Mouse (Mus musculus) stomach, embryonic 14.5 days (tissue): ENCODE results near the gene Pde4d. TPM values are rescaled to one million over a fixed set of nuclear protein-coding genes. Genes with fewer than 3 reads are reported as not detected.

Experiments used
- ATAC-seq: fragments of 200-750 bp; cut with Nextera tagmentation; 2 replicates; pipeline ENCODE4 v1.8.0; 2017; ENCODE audit warnings: low read depth, moderate TSS enrichment; ENCODE audit not compliant: insufficient number of reproducible peaks, insufficient read depth, low FRiP score
- H3K27ac ChIP-seq: fragments of 300-500 bp; sonication (generic); 2 replicates; pipeline ENCODE4 v1.5.1; 2014; ENCODE audit warnings: mild to moderate bottlenecking, low read length, moderate library complexity, mixed read lengths
- H3K27me3 ChIP-seq: fragments of 300-500 bp; sonication (generic); 2 replicates; pipeline ENCODE4 v1.6.1; 2014; ENCODE audit warnings: low read length, control low read depth, mixed read lengths; ENCODE audit not compliant: control insufficient read depth, insufficient read depth
- H3K36me3 ChIP-seq: fragments of 300-500 bp; sonication (generic); 2 replicates; pipeline ENCODE4 v1.6.1; 2014; ENCODE audit warnings: mild to moderate bottlenecking, control low read depth, low read length, moderate library complexity, mixed read lengths; ENCODE audit not compliant: control insufficient read depth, insufficient read depth
- H3K4me1 ChIP-seq: fragments of 300-500 bp; sonication (generic); 2 replicates; pipeline ENCODE4 v1.6.1; 2014; ENCODE audit warnings: low read length, control low read depth, mixed read lengths; ENCODE audit not compliant: control insufficient read depth, insufficient read depth
- H3K4me2 ChIP-seq: fragments of 300-500 bp; sonication (generic); replicated peaks from 2 replicates; pipeline ENCODE4 v1.6.1; 2014; ENCODE audit warnings: low read depth, low read length, control low read depth
- H3K4me3 ChIP-seq: fragments of 300-500 bp; sonication (generic); 2 replicates; pipeline ENCODE4 v1.5.1; 2014; ENCODE audit warnings: low read depth, low read length, control low read depth
- H3K9ac ChIP-seq: fragments of 300-500 bp; sonication (generic); replicated peaks from 2 replicates; pipeline ENCODE4 v1.6.1; 2014; ENCODE audit warnings: low read depth, mild to moderate bottlenecking, control low read depth, low read length, moderate library complexity, mixed read lengths
- H3K9me3 ChIP-seq: fragments of 300-500 bp; sonication (generic); 2 replicates; pipeline ENCODE4 v1.6.1; 2016; ENCODE audit warnings: low read depth, low read length, control low read depth; ENCODE audit not compliant: control insufficient read depth
- WGBS: fragments of 180-500 bp; shearing (Covaris S2); extraction: QIAGEN DNeasy Blood & Tissue Kit; methylation state at CpG from one replicate; pipeline ENCODE4 v1.1.7; 2014; 5-methylcytosine and 5-hydroxymethylcytosine counted together
- polyA plus RNA-seq: library from polyadenylated mRNA; unstranded; fragments of >200 nt; fragmentation: Nextera tagmentation; extraction: Ambion mirVana; gene quantifications from 2 replicates; pipeline ENCODE4 v1.2.1, GENCODE M21; 2014

The Pde4d gene
- polyA plus RNA-seq, 1 experiment from 2014 or later = 29.3 TPM

- H3K27ac ChIP-seq = no peak overlapping the region
- ATAC-seq = no peak
- H3K36me3 ChIP-seq = no peaks in the 10 kb centered on the region
- H3K27me3 ChIP-seq = no peaks in the 10 kb centered on the region
- no peak overlapping the region for H3K9ac ChIP-seq
- H3K9me3 ChIP-seq = no peaks in the 10 kb centered on the region
- H3K4me3 ChIP-seq = no peak overlapping the region
- H3K4me1 ChIP-seq = no peaks in the 10 kb centered on the region
- 76% methylated on average over 6 of the region's 6 CpGs for WGBS
- no peak overlapping the region for H3K4me2 ChIP-seq
Measured at GRCm38 (mm10) chr13:108856776-108857435, 407.2 kb downstream of the Pde4d start.

GRCm38 (mm10) chr13:108859336-108859735 is 409.6 kb downstream of the Pde4d start:
- H3K27ac ChIP-seq = no peak overlapping the region
- no peak overlapping the region for H3K9ac ChIP-seq
- WGBS = 79% methylated on average over 3 of the region's 3 CpGs
- no peaks in the 10 kb centered on the region for H3K9me3 ChIP-seq
- H3K36me3 ChIP-seq = no peaks in the 10 kb centered on the region
- ATAC-seq = no peak
- no peaks in the 10 kb centered on the region for H3K27me3 ChIP-seq
- H3K4me1 ChIP-seq = no peaks in the 10 kb centered on the region
- H3K4me3 ChIP-seq = no peak overlapping the region
- H3K4me2 ChIP-seq = no peak overlapping the region

DNA sequence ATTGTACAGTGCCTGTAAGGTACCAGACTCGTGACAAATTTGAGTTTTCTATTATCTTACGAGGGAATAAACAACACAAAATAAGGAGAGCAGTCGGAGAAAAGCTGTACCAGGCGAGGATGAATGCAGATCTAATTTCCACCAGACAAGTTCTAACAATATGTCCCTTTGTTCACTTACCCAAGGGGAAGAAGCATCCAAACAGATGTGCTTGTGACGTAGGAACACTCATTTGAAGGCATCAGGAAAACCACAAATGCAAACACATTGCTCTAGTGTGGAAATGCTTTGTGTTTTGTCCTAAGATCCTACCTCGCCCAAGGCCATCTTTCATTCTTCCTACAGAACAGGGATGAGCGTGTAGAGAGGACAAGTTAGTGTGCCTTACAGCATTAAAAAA is 411.0 kb downstream of the Pde4d start:
- no peaks in the 10 kb centered on the region for H3K9me3 ChIP-seq
- H3K36me3 ChIP-seq = no peaks in the 10 kb centered on the region
- ATAC-seq = no peak
- no peak overlapping the region for H3K27ac ChIP-seq
- no peak overlapping the region for H3K4me2 ChIP-seq
- no peaks in the 10 kb centered on the region for H3K27me3 ChIP-seq
- no peaks in the 10 kb centered on the region for H3K4me1 ChIP-seq
- no peak overlapping the region for H3K9ac ChIP-seq
- 79% methylated on average over 7 of the region's 7 CpGs for WGBS
- no peak overlapping the region for H3K4me3 ChIP-seq

GRCm38 (mm10) chr13:108861707-108862106 is 412.0 kb downstream of the Pde4d start:
- Histone ChIP-seq H3K27ac (no peak overlapping the region), H3K4me2 (no peak overlapping the region), H3K9me3 (no peaks in the 10 kb centered on the region), H3K4me1 (no peaks in the 10 kb centered on the region), H3K36me3 (no peaks in the 10 kb centered on the region), H3K27me3 (no peaks in the 10 kb centered on the region), H3K4me3 (no peak overlapping the region), H3K9ac (no peak overlapping the region)
- no peak for ATAC-seq
- 91% methylated on average over 7 of the region's 7 CpGs for WGBS

DNA sequence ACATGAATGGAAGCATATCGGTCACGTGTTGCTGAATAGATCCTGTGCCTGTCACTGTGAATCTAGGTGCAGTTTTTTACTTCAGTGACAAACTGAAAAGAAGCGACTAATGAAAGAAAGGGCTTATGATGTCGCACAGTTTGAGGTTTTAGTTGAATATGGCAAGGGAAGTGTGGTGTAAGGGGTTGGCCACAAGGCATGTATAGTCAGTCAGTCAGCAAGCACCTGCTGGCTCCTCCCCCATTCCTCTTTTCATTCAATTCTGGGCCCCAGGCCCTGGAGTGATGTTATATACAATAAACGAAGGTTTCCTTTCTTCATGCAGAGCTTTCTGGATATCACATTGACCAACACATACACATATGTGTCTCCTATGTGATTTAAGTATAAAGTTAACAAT is 412.4 kb downstream of the Pde4d start:
- no peaks in the 10 kb centered on the region for H3K4me1 ChIP-seq
- H3K9me3 ChIP-seq = no peaks in the 10 kb centered on the region
- no peaks in the 10 kb centered on the region for H3K36me3 ChIP-seq
- 80% methylated on average over 5 of the region's 5 CpGs for WGBS
- no peaks in the 10 kb centered on the region for H3K27me3 ChIP-seq
- no peak overlapping the region for H3K4me3 ChIP-seq
- H3K9ac ChIP-seq = no peak overlapping the region
- H3K27ac ChIP-seq = no peak overlapping the region
- H3K4me2 ChIP-seq = no peak overlapping the region
- ATAC-seq = no peak

DNA sequence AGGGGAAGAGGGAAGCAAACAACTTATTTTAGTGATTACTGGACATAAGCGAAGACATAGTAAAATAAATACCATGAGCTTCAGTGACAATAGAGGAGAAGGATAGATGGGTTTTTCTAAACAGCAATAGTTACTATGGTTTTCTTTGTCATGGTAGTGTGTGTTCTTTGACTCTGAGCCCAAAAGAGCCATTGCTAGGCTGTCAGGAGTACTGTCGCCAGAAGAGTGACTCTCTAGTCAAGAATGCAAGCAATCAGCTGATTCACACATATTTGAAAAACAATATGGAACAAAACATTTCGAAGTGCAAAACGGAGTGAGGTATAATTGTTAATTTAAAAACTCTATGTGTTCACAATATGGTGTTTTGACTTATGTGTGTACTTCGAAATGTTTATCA is 450.4 kb downstream of the Pde4d start:
- no peaks in the 10 kb centered on the region for H3K27me3 ChIP-seq
- H3K27ac ChIP-seq = no peak overlapping the region
- H3K4me1 ChIP-seq = no peaks in the 10 kb centered on the region
- no peaks in the 10 kb centered on the region for H3K36me3 ChIP-seq
- no peak overlapping the region for H3K9ac ChIP-seq
- H3K4me2 ChIP-seq = no peak overlapping the region
- ATAC-seq = no peak
- no peaks in the 10 kb centered on the region for H3K9me3 ChIP-seq
- no peak overlapping the region for H3K4me3 ChIP-seq
- WGBS = 83% methylated on average over 5 of the region's 5 CpGs

GRCm38 (mm10) chr13:108905121-108905520 is 455.4 kb downstream of the Pde4d start:
- no peak for ATAC-seq
- no peaks in the 10 kb centered on the region for H3K27me3 ChIP-seq
- H3K27ac ChIP-seq = no peak overlapping the region
- H3K4me1 ChIP-seq = 0 out of 2 replicates have a peak, but pooled peaks cover 6% of the 10 kb centered on the region
- H3K36me3 ChIP-seq = no peaks in the 10 kb centered on the region
- H3K4me2 ChIP-seq = no peak overlapping the region
- H3K9ac ChIP-seq = no peak overlapping the region
- H3K9me3 ChIP-seq = no peaks in the 10 kb centered on the region
- no peak overlapping the region for H3K4me3 ChIP-seq
- WGBS = 39% methylated on average over 2 of the region's 2 CpGs

GRCm38 (mm10) chr13:108909193-108909592 is 459.4 kb downstream of the Pde4d start:
- no peak overlapping the region for H3K27ac ChIP-seq
- WGBS = 93% methylated on average over 2 of the region's 2 CpGs
- no peaks in the 10 kb centered on the region for H3K27me3 ChIP-seq
- no peaks in the 10 kb centered on the region for H3K9me3 ChIP-seq
- no peak overlapping the region for H3K9ac ChIP-seq
- no peaks in the 10 kb centered on the region for H3K36me3 ChIP-seq
- no peak overlapping the region for H3K4me3 ChIP-seq
- H3K4me2 ChIP-seq = no peak overlapping the region
- H3K4me1 ChIP-seq = 0 out of 2 replicates have a peak, but pooled peaks cover 6% of the 10 kb centered on the region
- ATAC-seq = no peak

DNA sequence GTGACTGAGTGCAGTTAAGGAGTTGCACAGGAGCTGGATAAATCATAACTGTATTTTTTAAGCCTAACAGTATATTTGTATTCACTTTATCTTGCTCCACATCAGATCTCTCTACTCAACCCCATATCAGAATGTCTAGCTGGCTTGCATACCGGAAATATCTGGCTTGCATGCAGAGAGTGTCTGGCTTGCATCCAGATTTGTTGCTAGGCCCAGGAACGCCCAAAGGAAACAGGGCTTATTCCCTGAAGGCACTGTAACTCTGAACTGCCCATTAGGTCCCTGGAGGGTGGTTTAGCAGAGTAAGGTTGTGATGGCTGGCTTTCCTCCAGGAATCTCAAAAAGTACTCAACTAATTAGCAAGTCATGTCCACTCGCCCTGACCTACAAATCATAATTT is 464.9 kb downstream of the Pde4d start:
- Histone ChIP-seq H3K4me1 (no peaks in the 10 kb centered on the region), H3K4me3 (no peak overlapping the region), H3K27ac (no peak overlapping the region), H3K36me3 (no peaks in the 10 kb centered on the region), H3K4me2 (no peak overlapping the region), H3K9ac (no peak overlapping the region), H3K9me3 (no peaks in the 10 kb centered on the region), H3K27me3 (no peaks in the 10 kb centered on the region)
- ATAC-seq = no peak
- 61% methylated on average over 3 of the region's 3 CpGs for WGBS
